8 mouse cellular contexts compared by ENCODE assay signal in genomic region chr5:115237803-115238728, GRCm38 (mm10). TPM values are rescaled to one million over a fixed set of nuclear protein-coding genes. Genes with fewer than 3 reads are reported as not detected.
DNase-seq lines count a peak whose midpoint lies in the region; ATAC-seq and TF ChIP-seq lines count a peak whose summit lies in the region.

No protein-coding gene starts in this region.

- H3K4me1 ChIP-seq in bone marrow, adult 2 months (ENCODE audit: control insufficient read depth, insufficient read depth, low read length): no peaks in the 10 kb centered on the region; the same call in 1 of the 2 replicates
- peaks cover 22% of the 10 kb centered on the region for H3K4me1 ChIP-seq in embryonic facial prominence, embryonic 15.5 days
- H3K4me1 ChIP-seq in heart, embryonic 10.5 days: peaks cover 18% of the 10 kb centered on the region
- H3K4me1 ChIP-seq in kidney, embryonic 15.5 days: peaks cover 26% of the 10 kb centered on the region

- peak overlapping the region; percentile 70 for H3K4me2 ChIP-seq in embryonic facial prominence, embryonic 15.5 days (replicated peaks)
- peak overlapping the region; percentile 88 for H3K4me2 ChIP-seq in kidney, embryonic 15.5 days

- H3K27ac ChIP-seq in bone marrow, adult 2 months (ENCODE audit: control insufficient read depth, insufficient read depth, low read depth, low read length, poor library complexity): peak overlapping the region; percentile 58; the same call in 1 of the 2 replicates
- peak overlapping the region; percentile 65 for H3K27ac ChIP-seq in embryonic facial prominence, embryonic 15.5 days (replicated peaks)
- H3K27ac ChIP-seq in heart, embryonic 10.5 days: peak overlapping the region; percentile 86
- peak overlapping the region; percentile 70 for H3K27ac ChIP-seq in kidney, embryonic 15.5 days

- TF ChIP-seq CTCF in bone marrow, adult 2 months (IDR thresholded peaks at IDR 0.05; ENCODE audit: control insufficient read depth, insufficient read depth, low read length): no peak

- H3K9me3 ChIP-seq in embryonic facial prominence, embryonic 15.5 days (replicated peaks): no peaks in the 10 kb centered on the region
- no peaks in the 10 kb centered on the region for H3K9me3 ChIP-seq in heart, embryonic 10.5 days
- no peaks in the 10 kb centered on the region for H3K9me3 ChIP-seq in kidney, embryonic 15.5 days (replicated peaks)

- peak; percentile 83; the same call in 1 of the 2 replicates for TF ChIP-seq POLR2A in bone marrow, adult 2 months (IDR thresholded peaks at IDR 0.05; ENCODE audit: borderline replicate concordance, control insufficient read depth, low read depth, low read length)

- DNase-seq in 416B (ENCODE audit: low read depth): peak; percentile 91
- peak; percentile 96 for DNase-seq in heart, embryonic 10.5 days (ENCODE audit: low spot score)
- peak; percentile 94 for DNase-seq in liver
- peak; percentile 91 to 95 for DNase-seq in spleen, postnatal 4 days (ENCODE audit: low spot score in 2 of 2)

- ATAC-seq in embryonic facial prominence, embryonic 15.5 days (ENCODE audit: insufficient number of reproducible peaks, low FRiP score, low TSS enrichment, low read depth): peak; percentile 84
- peak; percentile 87 for ATAC-seq in kidney, embryonic 15.5 days (replicated peaks; ENCODE audit: low FRiP score)
- peak; percentile 70 for ATAC-seq in monocyte, adult 5-6 weeks (replicated peaks; ENCODE audit: insufficient number of reproducible peaks, low FRiP score, low TSS enrichment, poor library complexity, severe bottlenecking)

- peak overlapping the region; percentile 96 for H3K4me3 ChIP-seq in bone marrow, adult 2 months (replicated peaks; ENCODE audit: control insufficient read depth, low read depth, low read length)
- peak overlapping the region; percentile 88 for H3K4me3 ChIP-seq in embryonic facial prominence, embryonic 15.5 days (replicated peaks)
- peak overlapping the region; percentile 97 for H3K4me3 ChIP-seq in heart, embryonic 10.5 days
- peak overlapping the region; percentile 82 for H3K4me3 ChIP-seq in kidney, embryonic 15.5 days (replicated peaks)

- H3K9ac ChIP-seq in embryonic facial prominence, embryonic 15.5 days: peak overlapping the region; percentile 71
- peak overlapping the region; percentile 70 for H3K9ac ChIP-seq in kidney, embryonic 15.5 days

- H3K27me3 ChIP-seq in embryonic facial prominence, embryonic 15.5 days: no peaks in the 10 kb centered on the region
- peaks cover 20% of the 10 kb centered on the region for H3K27me3 ChIP-seq in heart, embryonic 10.5 days (ENCODE audit: insufficient read depth, poor library complexity, severe bottlenecking)
- H3K27me3 ChIP-seq in kidney, embryonic 15.5 days: peaks cover 8% of the 10 kb centered on the region

- H3K36me3 ChIP-seq in embryonic facial prominence, embryonic 15.5 days: peaks cover 36% of the 10 kb centered on the region
- H3K36me3 ChIP-seq in heart, embryonic 10.5 days: peaks cover 35% of the 10 kb centered on the region
- peaks cover 35% of the 10 kb centered on the region for H3K36me3 ChIP-seq in kidney, embryonic 15.5 days

- under 1% methylated on average over 88 of the region's 88 CpGs for WGBS in bone marrow, adult 2 months
- under 1% methylated on average over 88 of the region's 88 CpGs for WGBS in embryonic facial prominence, embryonic 15.5 days
- under 1% methylated on average over 88 of the region's 88 CpGs for WGBS in heart, embryonic 10.5 days
- under 1% methylated on average over 88 of the region's 88 CpGs for WGBS in kidney, embryonic 15.5 days

RNA-seq across cellular contexts. Expression of gene Pop5, which starts 2.4 kb away (rescaled TPM):
- 67.1 and 96.1 TPM in 2 replicates for polyA plus RNA-seq in bone marrow, adult 2 months (2011; ENCODE audit: insufficient read depth, insufficient read length, low replicate concordance, missing spikeins)
- 90.1 and 92.0 TPM in 2 replicates for polyA plus RNA-seq in embryonic facial prominence, embryonic 15.5 days (2015; fragmentation: Nextera tagmentation; extraction: Ambion mirVana)
- polyA plus RNA-seq in heart, embryonic 10.5 days (2016; fragmentation: Nextera tagmentation; extraction: Ambion mirVana): 88.7 and 117 TPM in 2 replicates
- 114 and 123 TPM in 2 replicates for polyA plus RNA-seq in kidney, embryonic 15.5 days (2015; fragmentation: Nextera tagmentation; extraction: Ambion mirVana)
- 57.1 to 85.3 TPM (median 81.5 TPM) in 3 replicates for total RNA-seq in monocyte, adult 5-6 weeks (2017)

RNA-seq across cellular contexts. Expression of gene Rnf10, which starts 34.6 kb away (rescaled TPM):
- polyA plus RNA-seq in bone marrow, adult 2 months (2011; ENCODE audit: insufficient read depth, insufficient read length, low replicate concordance, missing spikeins): 165 and 203 TPM in 2 replicates
- polyA plus RNA-seq in embryonic facial prominence, embryonic 15.5 days (2015; fragmentation: Nextera tagmentation; extraction: Ambion mirVana): 158 and 170 TPM in 2 replicates
- polyA plus RNA-seq in heart, embryonic 10.5 days (2016; fragmentation: Nextera tagmentation; extraction: Ambion mirVana): 102 and 117 TPM in 2 replicates
- 134 and 142 TPM in 2 replicates for polyA plus RNA-seq in kidney, embryonic 15.5 days (2015; fragmentation: Nextera tagmentation; extraction: Ambion mirVana)
- 58.1 to 134 TPM (median 61.2 TPM) in 3 replicates for total RNA-seq in monocyte, adult 5-6 weeks (2017)

RNA-seq across cellular contexts. Expression of gene Coq5, which starts 41.4 kb away (rescaled TPM):
- polyA plus RNA-seq in bone marrow, adult 2 months (2011; ENCODE audit: insufficient read depth, insufficient read length, low replicate concordance, missing spikeins): 24.4 and 32.9 TPM in 2 replicates
- 37.3 and 37.6 TPM in 2 replicates for polyA plus RNA-seq in embryonic facial prominence, embryonic 15.5 days (2015; fragmentation: Nextera tagmentation; extraction: Ambion mirVana)
- 78.2 and 87.8 TPM in 2 replicates for polyA plus RNA-seq in heart, embryonic 10.5 days (2016; fragmentation: Nextera tagmentation; extraction: Ambion mirVana)
- 51.0 and 51.2 TPM in 2 replicates for polyA plus RNA-seq in kidney, embryonic 15.5 days (2015; fragmentation: Nextera tagmentation; extraction: Ambion mirVana)
- total RNA-seq in monocyte, adult 5-6 weeks (2017): 41.4 to 45.3 TPM (median 44.4 TPM) in 3 replicates

RNA-seq across cellular contexts. Expression of gene Cabp1, which starts 43.9 kb away (rescaled TPM):
- polyA plus RNA-seq in bone marrow, adult 2 months (2011; ENCODE audit: insufficient read depth, insufficient read length, low replicate concordance, missing spikeins): not detected in 2 replicates
- 2.6 and 3.0 TPM in 2 replicates for polyA plus RNA-seq in embryonic facial prominence, embryonic 15.5 days (2015; fragmentation: Nextera tagmentation; extraction: Ambion mirVana)
- 0.79 and 1.2 TPM in 2 replicates for polyA plus RNA-seq in heart, embryonic 10.5 days (2016; fragmentation: Nextera tagmentation; extraction: Ambion mirVana)
- 1.7 TPM in 2 replicates for polyA plus RNA-seq in kidney, embryonic 15.5 days (2015; fragmentation: Nextera tagmentation; extraction: Ambion mirVana)
- not detected in 3 replicates for total RNA-seq in monocyte, adult 5-6 weeks (2017)

Comparison
In these comparisons a context has a peak if more than half of its experiments do, and no peak if none do; other contexts are left out.
1. Peak in every context shown above with its lines: DNase-seq, ATAC-seq, H3K4me3 ChIP-seq and H3K27ac ChIP-seq.